Comparison of ENCODE assay signal across 19 mouse cellular contexts in the genomic region with DNA sequence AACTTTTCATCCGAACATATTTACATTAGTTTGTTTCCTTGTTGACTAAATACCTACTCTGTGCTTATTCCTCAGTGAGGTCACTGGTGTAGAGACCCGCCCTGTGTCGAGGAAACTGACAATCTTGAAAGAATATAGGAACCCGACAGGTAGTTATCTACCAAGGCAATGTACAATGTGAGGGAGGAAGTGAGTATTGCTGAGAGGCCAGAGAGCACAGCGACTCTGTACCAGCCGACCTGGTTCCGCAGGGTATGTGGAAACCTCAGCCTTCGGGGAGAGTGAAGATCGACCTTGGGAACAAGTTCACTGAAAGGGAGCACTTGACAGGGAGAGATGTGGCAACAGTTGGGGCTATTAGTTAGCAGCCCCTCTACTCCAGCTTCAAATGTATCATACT. TPM values are rescaled to one million over a fixed set of nuclear protein-coding genes. Genes with fewer than 3 reads are reported as not detected.
DNase-seq lines count a peak whose midpoint lies in the region; ATAC-seq and TF ChIP-seq lines count a peak whose summit lies in the region.
"Had no signal": no experiment of that assay in that cellular context is flagged by ENCODE, and none has a peak within 500 bp of the region (broad histone marks: within the 10 kb centered on the region; RNA-seq: fewer than 3 reads in every experiment).

No protein-coding gene starts in this region.

- TF ChIP-seq POLR2A in liver, adult 2 months (IDR thresholded peaks at IDR 0.05; ENCODE audit: extremely low read depth, insufficient read depth, low read length), result no peak

- H3K79me2 ChIP-seq in liver, adult 2 months (ENCODE audit: control insufficient read depth, insufficient read depth, low read length), result peaks cover 13% of the 10 kb centered on the region; the same call in 1 of the 2 replicates

- no peak overlapping the region for H3K27ac ChIP-seq in liver, adult 2 months (replicated peaks; ENCODE audit: insufficient read depth, low read depth, low read length)
- no peak overlapping the region for H3K27ac ChIP-seq in liver, postnatal 0 days (ENCODE audit: low read depth)
- H3K27ac ChIP-seq in stomach, postnatal 0 days (replicated peaks), result no peak overlapping the region
- H3K27ac ChIP-seq: forebrain, embryonic 15.5 days; hindbrain, postnatal 0 days; lung, embryonic 15.5 days; midbrain, embryonic 13.5 days; neural tube, embryonic 13.5 days had no signal

- H3K9me3 ChIP-seq in liver, postnatal 0 days (ENCODE audit: low read length), result no peaks in the 10 kb centered on the region
- H3K9me3 ChIP-seq in stomach, postnatal 0 days (ENCODE audit: control insufficient read depth, low read length), result no peaks in the 10 kb centered on the region
- H3K9me3 ChIP-seq: embryonic facial prominence, embryonic 13.5 days; forebrain, embryonic 15.5 days; lung, embryonic 15.5 days; midbrain, embryonic 13.5 days; neural tube, embryonic 13.5 days had no signal

- peaks cover 28% of the 10 kb centered on the region for H3K4me1 ChIP-seq in liver, adult 2 months (ENCODE audit: control insufficient read depth, insufficient read depth, low read length)
- peaks cover 44% of the 10 kb centered on the region for H3K4me1 ChIP-seq in liver, postnatal 0 days (ENCODE audit: insufficient read depth)
- peaks cover 7% of the 10 kb centered on the region; the same call in 1 of the 2 replicates for H3K4me1 ChIP-seq in stomach, postnatal 0 days (replicated peaks; ENCODE audit: control insufficient read depth, insufficient read depth)

- no peak overlapping the region for H3K4me2 ChIP-seq in liver, postnatal 0 days (ENCODE audit: low read depth, low read length)
- no peak overlapping the region for H3K4me2 ChIP-seq in stomach, postnatal 0 days (replicated peaks; ENCODE audit: low read depth)
- H3K4me2 ChIP-seq: forebrain, embryonic 15.5 days; lung, embryonic 15.5 days; midbrain, embryonic 13.5 days; neural tube, embryonic 13.5 days had no signal

- DNase-seq in adrenal gland, adult (ENCODE audit: inconsistent age in 2 of 2, low spot score in 1 of 2), result peak; percentile 53 to 84
- DNase-seq in adrenal gland, postnatal 25 days, result no peak
- peak; percentile 29 for DNase-seq in liver, adult 2 months (ENCODE audit: extremely low read depth, low read depth, low spot score)
- no peak for DNase-seq in liver
- DNase-seq in liver, postnatal 0 days, result no peak
- DNase-seq in stomach, postnatal 0 days (ENCODE audit: low spot score), result peak; percentile 43
- DNase-seq in thymus, postnatal 25 days, result no peak
- no peak for DNase-seq in cerebellum, adult 11 months
- DNase-seq: heart, postnatal 4 days; kidney, adult 9 months; kidney, postnatal 25 days; spleen, adult 18-20 months; thymus, adult 2 months had no signal

- no peak for TF ChIP-seq CTCF in liver, adult 2 months (IDR thresholded peaks at IDR 0.05; ENCODE audit: low read depth, low read length)
- no peak for TF ChIP-seq CTCF in liver, postnatal 0 days (IDR thresholded peaks at IDR 0.05; ENCODE audit: low read depth)
- no peak for TF ChIP-seq CTCF in stomach, postnatal 0 days (IDR thresholded peaks at IDR 0.05; ENCODE audit: low read depth)

- H3K9ac ChIP-seq in liver, adult 2 months (ENCODE audit: low read depth, low read length), result no peak overlapping the region
- no peak overlapping the region for H3K9ac ChIP-seq in liver, postnatal 0 days (replicated peaks)
- no peak overlapping the region for H3K9ac ChIP-seq in stomach, postnatal 0 days (ENCODE audit: low read length)
- H3K9ac ChIP-seq: embryonic facial prominence, embryonic 13.5 days; forebrain, embryonic 15.5 days; lung, embryonic 15.5 days; midbrain, embryonic 13.5 days; neural tube, embryonic 13.5 days had no signal

- H3K36me3 ChIP-seq in liver, adult 2 months (ENCODE audit: control insufficient read depth, insufficient read depth, low read length), result no peaks in the 10 kb centered on the region; the same call in 1 of the 2 replicates
- no peaks in the 10 kb centered on the region for H3K36me3 ChIP-seq in liver, postnatal 0 days (replicated peaks; ENCODE audit: insufficient read depth, low read length)
- no peaks in the 10 kb centered on the region for H3K36me3 ChIP-seq in stomach, postnatal 0 days (ENCODE audit: control insufficient read depth, insufficient read depth, low read length)
- H3K36me3 ChIP-seq: forebrain, embryonic 15.5 days; lung, embryonic 15.5 days; midbrain, embryonic 13.5 days; neural tube, embryonic 13.5 days had no signal

- no peaks in the 10 kb centered on the region for H3K27me3 ChIP-seq in liver, adult 2 months (ENCODE audit: control insufficient read depth, insufficient read depth, low read length)
- H3K27me3 ChIP-seq in liver, postnatal 0 days (ENCODE audit: insufficient read depth, low read length), result no peaks in the 10 kb centered on the region
- H3K27me3 ChIP-seq in stomach, postnatal 0 days (ENCODE audit: control insufficient read depth, insufficient read depth, low read length), result no peaks in the 10 kb centered on the region
- H3K27me3 ChIP-seq: embryonic facial prominence, embryonic 13.5 days; forebrain, embryonic 15.5 days; lung, embryonic 15.5 days; midbrain, embryonic 13.5 days; neural tube, embryonic 13.5 days had no signal

- TF ChIP-seq EP300 in liver, postnatal 0 days (IDR thresholded peaks at IDR 0.05; ENCODE audit: low read depth), result no peak
- no peak for TF ChIP-seq EP300 in stomach, postnatal 0 days (optimal IDR thresholded peaks at IDR 0.05)

- ATAC-seq in liver, postnatal 0 days, result peak; percentile 24; the same call in 1 of the 2 replicates
- ATAC-seq in stomach, postnatal 0 days (ENCODE audit: low FRiP score, low TSS enrichment), result peak; percentile 86
- ATAC-seq: forebrain, embryonic 15.5 days; hindbrain, postnatal 0 days; midbrain, embryonic 13.5 days had no signal

- H3K4me3 ChIP-seq in liver, adult 2 months (ENCODE audit: insufficient read depth, low read depth, low read length), result no peak overlapping the region
- no peak overlapping the region for H3K4me3 ChIP-seq in liver, postnatal 0 days (ENCODE audit: low read depth, low read length)
- no peak overlapping the region for H3K4me3 ChIP-seq in stomach, postnatal 0 days (ENCODE audit: low read depth, low read length)
- H3K4me3 ChIP-seq: embryonic facial prominence, embryonic 13.5 days; forebrain, embryonic 15.5 days; lung, embryonic 15.5 days; midbrain, embryonic 13.5 days; neural tube, embryonic 13.5 days had no signal

- WGBS in liver, adult 2 months, result 58% methylated on average over 9 of the region's 9 CpGs
- 53% methylated on average over 9 of the region's 9 CpGs for WGBS in liver, postnatal 0 days (ENCODE audit: insufficient replicate concordance)
- WGBS in stomach, postnatal 0 days, result 68% methylated on average over 9 of the region's 9 CpGs

RNA-seq across cellular contexts. Expression of a gene that starts 7.2 kb away (rescaled TPM):
- 42.0 and 53.9 TPM in 2 replicates for total RNA-seq in adrenal gland, postnatal 25 days (2021)
- 19.5 and 27.8 TPM in 2 replicates for total RNA-seq in liver, adult 2 months (2014; rRNA removed)
- 10.8 and 11.8 TPM in 2 replicates for polyA plus RNA-seq in liver, adult 2 months (2012; rRNA removed)
- 7.6 and 7.8 TPM in 2 replicates for polyA plus RNA-seq in liver, postnatal 0 days (2015; fragmentation: Nextera tagmentation; extraction: Ambion mirVana)
- 16.8 and 17.8 TPM in 2 replicates for polyA plus RNA-seq in stomach, postnatal 0 days (2015; fragmentation: Nextera tagmentation; extraction: Ambion mirVana)

Comparison
In these comparisons a context has a peak if more than half of its experiments do, and no peak if none do; other contexts are left out.
1. DNase-seq: peak in adrenal gland, adult (2 of 2), liver, adult 2 months (single experiment) and stomach, postnatal 0 days (single experiment); none in adrenal gland, postnatal 25 days (single experiment), liver (single experiment), liver, postnatal 0 days (single experiment), thymus, postnatal 25 days (single experiment) and cerebellum, adult 11 months (single experiment).